In genomic region chr11:79976222-79976621, GRCm38 (mm10) we compare ENCODE assay signal across 18 mouse cellular contexts.
"Had no signal": no experiment of that assay in that cellular context is flagged by ENCODE, and none has a peak within 500 bp of the region (broad histone marks: within the 10 kb centered on the region; RNA-seq: fewer than 3 reads in every experiment).

No protein-coding gene starts in this region.

- ATAC-seq: midbrain, embryonic 16.5 days had no signal

- DNase-seq: lung, adult 18-20 months; lung, embryonic 14.5 days; lung, postnatal 10 days; lung, postnatal 4 days; midbrain, embryonic 14.5 days; retina, postnatal 1 day; right cerebral cortex, postnatal 25 days; right cerebral cortex, postnatal 4 days; spleen, adult 18-20 months; thymus, adult 2 months; thymus, postnatal 25 days; thymus, postnatal 4 days had no signal

- H3K9ac ChIP-seq: lung, embryonic 14.5 days; midbrain, embryonic 12.5 days; neural tube, embryonic 13.5 days; neural tube, embryonic 15.5 days had no signal

- H3K36me3 ChIP-seq: midbrain, embryonic 10.5 days; midbrain, embryonic 12.5 days; neural tube, embryonic 13.5 days; neural tube, embryonic 15.5 days had no signal

- H3K9me3 ChIP-seq: midbrain, embryonic 10.5 days; midbrain, embryonic 12.5 days; neural tube, embryonic 13.5 days; neural tube, embryonic 15.5 days had no signal

- H3K27ac ChIP-seq: midbrain, embryonic 10.5 days; midbrain, embryonic 12.5 days; neural tube, embryonic 13.5 days; neural tube, embryonic 15.5 days had no signal

- H3K4me3 ChIP-seq: midbrain, embryonic 10.5 days; midbrain, embryonic 12.5 days; myocyte; neural tube, embryonic 13.5 days; neural tube, embryonic 15.5 days had no signal

- H3K4me2 ChIP-seq: lung, embryonic 14.5 days; midbrain, embryonic 12.5 days; neural tube, embryonic 13.5 days; neural tube, embryonic 15.5 days had no signal
